In genomic region chr2:131982546-131983196, GRCm38 (mm10) we compare ENCODE assay signal across 8 mouse cellular contexts. TPM values are rescaled to one million over a fixed set of nuclear protein-coding genes. Genes with fewer than 3 reads are reported as not detected.
DNase-seq lines count a peak whose midpoint lies in the region; ATAC-seq and TF ChIP-seq lines count a peak whose summit lies in the region.
"Had no signal": no experiment of that assay in that cellular context is flagged by ENCODE, and none has a peak within 500 bp of the region (broad histone marks: within the 10 kb centered on the region; RNA-seq: fewer than 3 reads in every experiment).

No protein-coding gene starts in this region.

- H3K36me3 ChIP-seq in heart, embryonic 15.5 days = no peaks in the 10 kb centered on the region
- H3K36me3 ChIP-seq in kidney, embryonic 16.5 days (ENCODE audit: insufficient read depth, low read length) = no peaks in the 10 kb centered on the region
- H3K36me3 ChIP-seq in lung, embryonic 14.5 days (ENCODE audit: insufficient read depth) = no peaks in the 10 kb centered on the region
- H3K36me3 ChIP-seq: limb, embryonic 13.5 days had no signal

- no peaks in the 10 kb centered on the region for H3K27me3 ChIP-seq in heart, embryonic 15.5 days
- no peaks in the 10 kb centered on the region for H3K27me3 ChIP-seq in kidney, embryonic 16.5 days (ENCODE audit: insufficient read depth, low read length)
- no peaks in the 10 kb centered on the region for H3K27me3 ChIP-seq in lung, embryonic 14.5 days (ENCODE audit: insufficient read depth, low read length)
- H3K27me3 ChIP-seq: limb, embryonic 13.5 days had no signal

- no peak overlapping the region for H3K9ac ChIP-seq in heart, embryonic 15.5 days
- H3K9ac ChIP-seq in kidney, embryonic 16.5 days (replicated peaks; ENCODE audit: low read length) = no peak overlapping the region
- H3K9ac ChIP-seq in lung, embryonic 14.5 days = no peak overlapping the region
- H3K9ac ChIP-seq: limb, embryonic 13.5 days had no signal

- peak; percentile 74 for DNase-seq in ES-CJ7 (ENCODE audit: low read depth, low spot score)
- peak; percentile 46 to 53 for DNase-seq in adrenal gland, adult 18-20 months (ENCODE audit: low spot score in 2 of 2)
- DNase-seq in embryo, embryonic 10.5 days (ENCODE audit: low spot score) = peak; percentile 80
- peak; percentile 89 for DNase-seq in lung, embryonic 14.5 days
- peak; percentile 85 for DNase-seq in retina, embryonic 14.5 days (ENCODE audit: low spot score)

- peak; percentile 29; the same call in 1 of the 2 replicates for ATAC-seq in heart, embryonic 15.5 days (replicated peaks; ENCODE audit: insufficient number of reproducible peaks, insufficient read depth, low FRiP score, low read depth)
- peak; percentile 72; the same call in 1 of the 2 replicates for ATAC-seq in kidney, embryonic 16.5 days (ENCODE audit: low FRiP score, low TSS enrichment)
- ATAC-seq in lung, embryonic 14.5 days (ENCODE audit: insufficient read depth) = peak; percentile 74; the same call in 1 of the 2 replicates

- H3K27ac ChIP-seq in heart, embryonic 15.5 days = no peak overlapping the region
- no peak overlapping the region for H3K27ac ChIP-seq in kidney, embryonic 16.5 days (ENCODE audit: low read length)
- H3K27ac ChIP-seq in lung, embryonic 14.5 days (ENCODE audit: low read depth) = no peak overlapping the region
- H3K27ac ChIP-seq: limb, embryonic 13.5 days had no signal

- 16% methylated on average over 6 of the region's 6 CpGs for WGBS in heart, embryonic 15.5 days
- WGBS in kidney, embryonic 16.5 days = 14% methylated on average over 6 of the region's 6 CpGs
- WGBS in lung, embryonic 14.5 days = 12% methylated on average over 6 of the region's 6 CpGs

- H3K9me3 ChIP-seq in heart, embryonic 15.5 days (replicated peaks) = no peaks in the 10 kb centered on the region
- peaks cover 2% of the 10 kb centered on the region; the same call in 1 of the 2 replicates for H3K9me3 ChIP-seq in kidney, embryonic 16.5 days (ENCODE audit: low read length)
- H3K9me3 ChIP-seq in lung, embryonic 14.5 days (ENCODE audit: low read depth, low read length) = peaks cover under 1% of the 10 kb centered on the region; the same call in 1 of the 2 replicates

- peak; percentile 99 for TF ChIP-seq CTCF in lung, embryonic 14.5 days (IDR thresholded peaks at IDR 0.05; ENCODE audit: low read depth)

- H3K4me1 ChIP-seq in heart, embryonic 15.5 days (replicated peaks) = peaks cover 20% of the 10 kb centered on the region
- H3K4me1 ChIP-seq in kidney, embryonic 16.5 days (ENCODE audit: insufficient read depth, low read length) = no peaks in the 10 kb centered on the region
- no peaks in the 10 kb centered on the region for H3K4me1 ChIP-seq in lung, embryonic 14.5 days (ENCODE audit: insufficient read depth)

- no peak overlapping the region for H3K4me2 ChIP-seq in heart, embryonic 15.5 days
- H3K4me2 ChIP-seq in kidney, embryonic 16.5 days (replicated peaks; ENCODE audit: low read depth, low read length) = no peak overlapping the region
- H3K4me2 ChIP-seq in lung, embryonic 14.5 days = no peak overlapping the region
- H3K4me2 ChIP-seq: limb, embryonic 13.5 days had no signal

- no peak overlapping the region for H3K4me3 ChIP-seq in heart, embryonic 15.5 days
- no peak overlapping the region for H3K4me3 ChIP-seq in kidney, embryonic 16.5 days (ENCODE audit: low read length)
- no peak overlapping the region for H3K4me3 ChIP-seq in lung, embryonic 14.5 days (ENCODE audit: low read depth, low read length)
- H3K4me3 ChIP-seq: limb, embryonic 13.5 days had no signal

RNA-seq across cellular contexts. Expression of gene Prnd, which starts 32.0 kb away (rescaled TPM):
- under 1 TPM in 1 of 2 experiments, not detected in 1; 0.67 TPM for total RNA-seq in adrenal gland, adult 18-20 months (2021)
- 25.9 and 28.0 TPM in 2 replicates for polyA plus RNA-seq in heart, embryonic 15.5 days (2015; fragmentation: Nextera tagmentation; extraction: Ambion mirVana)
- 16.2 and 17.1 TPM in 2 replicates for polyA plus RNA-seq in kidney, embryonic 16.5 days (2015; fragmentation: Nextera tagmentation; extraction: Ambion mirVana)
- polyA plus RNA-seq in lung, embryonic 14.5 days (2014; fragmentation: Nextera tagmentation; extraction: Ambion mirVana) = 55.8 and 57.3 TPM in 2 replicates

RNA-seq across cellular contexts. Expression of gene Rassf2, which starts 47.4 kb away (rescaled TPM):
- 10 to 100 TPM; 11.1 to 19.0 TPM for total RNA-seq in adrenal gland, adult 18-20 months (2021)
- 9.2 and 13.9 TPM in 2 replicates for polyA plus RNA-seq in heart, embryonic 15.5 days (2015; fragmentation: Nextera tagmentation; extraction: Ambion mirVana)
- polyA plus RNA-seq in kidney, embryonic 16.5 days (2015; fragmentation: Nextera tagmentation; extraction: Ambion mirVana) = 8.1 and 9.1 TPM in 2 replicates
- 15.8 and 15.9 TPM in 2 replicates for polyA plus RNA-seq in lung, embryonic 14.5 days (2014; fragmentation: Nextera tagmentation; extraction: Ambion mirVana)
